Mouse (Mus musculus): ENCODE results near the gene Gab1. TPM values are rescaled to one million over a fixed set of nuclear protein-coding genes. Genes with fewer than 3 reads are reported as not detected.

Gene Gab1
- polyA plus RNA-seq, 1 experiment = 19.7 TPM

- H3K4me1 ChIP-seq (ENCODE audit: control insufficient read depth, insufficient read depth, low read length) = peaks cover 4% of the 10 kb centered on the region
- H3K4me3 ChIP-seq (ENCODE audit: insufficient read depth, low read length) = no peak overlapping the region
- H3K27ac ChIP-seq (ENCODE audit: insufficient read depth, low read depth, low read length) = no peak overlapping the region
- TF ChIP-seq CTCF (IDR thresholded peaks at IDR 0.05; ENCODE audit: low read depth, low read length) (no peak), POLR2A (IDR thresholded peaks at IDR 0.05; ENCODE audit: borderline replicate concordance, low read depth, low read length) (no peak)
These were observed 6.4 kb downstream of the Gab1 start for GRCm38 (mm10) chr8:80873723-80874427.

- Histone ChIP-seq H3K4me1 (ENCODE audit: control insufficient read depth, insufficient read depth, low read length) (peaks cover 2% of the 10 kb centered on the region; the same call in 1 of the 2 replicates), H3K27ac (ENCODE audit: insufficient read depth, low read depth, low read length) (no peak overlapping the region), H3K4me3 (ENCODE audit: insufficient read depth, low read length) (no peak overlapping the region)
- TF ChIP-seq POLR2A (IDR thresholded peaks at IDR 0.05; ENCODE audit: borderline replicate concordance, low read depth, low read length) (no peak), CTCF (IDR thresholded peaks at IDR 0.05; ENCODE audit: low read depth, low read length) (no peak)
These were observed 7.6 kb downstream of the Gab1 start for GRCm38 (mm10) chr8:80872688-80873087.

- Histone ChIP-seq H3K4me1 (ENCODE audit: control insufficient read depth, insufficient read depth, low read length) (peaks cover 3% of the 10 kb centered on the region; the same call in 1 of the 2 replicates), H3K4me3 (ENCODE audit: insufficient read depth, low read length) (no peak overlapping the region), H3K27ac (ENCODE audit: insufficient read depth, low read depth, low read length) (no peak overlapping the region)
- TF ChIP-seq CTCF (IDR thresholded peaks at IDR 0.05; ENCODE audit: low read depth, low read length) (no peak), POLR2A (IDR thresholded peaks at IDR 0.05; ENCODE audit: borderline replicate concordance, low read depth, low read length) (no peak)
These were observed 8.9 kb downstream of the Gab1 start for GRCm38 (mm10) chr8:80871400-80871799.

GRCm38 (mm10) chr8:80870535-80871204 lies 9.6 kb downstream of the Gab1 start:
- TF ChIP-seq POLR2A (IDR thresholded peaks at IDR 0.05; ENCODE audit: borderline replicate concordance, low read depth, low read length) = no peak
- no peak for TF ChIP-seq CTCF (IDR thresholded peaks at IDR 0.05; ENCODE audit: low read depth, low read length)
- H3K27ac ChIP-seq (ENCODE audit: insufficient read depth, low read depth, low read length) = no peak overlapping the region

GRCm38 (mm10) chr8:80869881-80870328 lies 10.4 kb downstream of the Gab1 start:
- Histone ChIP-seq H3K4me1 (ENCODE audit: control insufficient read depth, insufficient read depth, low read length) (peaks cover 8% of the 10 kb centered on the region), H3K27ac (ENCODE audit: insufficient read depth, low read depth, low read length) (no peak overlapping the region)
- TF ChIP-seq POLR2A (IDR thresholded peaks at IDR 0.05; ENCODE audit: borderline replicate concordance, low read depth, low read length) (no peak), CTCF (IDR thresholded peaks at IDR 0.05; ENCODE audit: low read depth, low read length) (no peak)

More at GRCm38 (mm10) chr8:80870535-80871204, 9.6 kb downstream of the Gab1 start:
- H3K4me3 ChIP-seq (ENCODE audit: insufficient read depth, low read length) = no peak overlapping the region
- peaks cover 8% of the 10 kb centered on the region for H3K4me1 ChIP-seq (ENCODE audit: control insufficient read depth, insufficient read depth, low read length)

GRCm38 (mm10) chr8:80868801-80869323 lies 11.5 kb downstream of the Gab1 start:
- Histone ChIP-seq H3K4me3 (ENCODE audit: insufficient read depth, low read length) (no peak overlapping the region), H3K27ac (ENCODE audit: insufficient read depth, low read depth, low read length) (no peak overlapping the region), H3K4me1 (ENCODE audit: control insufficient read depth, insufficient read depth, low read length) (peaks cover 7% of the 10 kb centered on the region)
- TF ChIP-seq CTCF (IDR thresholded peaks at IDR 0.05; ENCODE audit: low read depth, low read length) = no peak
- TF ChIP-seq POLR2A (IDR thresholded peaks at IDR 0.05; ENCODE audit: borderline replicate concordance, low read depth, low read length) = no peak

More at GRCm38 (mm10) chr8:80869881-80870328, 10.4 kb downstream of the Gab1 start:
- no peak overlapping the region for H3K4me3 ChIP-seq (ENCODE audit: insufficient read depth, low read length)

DNA sequence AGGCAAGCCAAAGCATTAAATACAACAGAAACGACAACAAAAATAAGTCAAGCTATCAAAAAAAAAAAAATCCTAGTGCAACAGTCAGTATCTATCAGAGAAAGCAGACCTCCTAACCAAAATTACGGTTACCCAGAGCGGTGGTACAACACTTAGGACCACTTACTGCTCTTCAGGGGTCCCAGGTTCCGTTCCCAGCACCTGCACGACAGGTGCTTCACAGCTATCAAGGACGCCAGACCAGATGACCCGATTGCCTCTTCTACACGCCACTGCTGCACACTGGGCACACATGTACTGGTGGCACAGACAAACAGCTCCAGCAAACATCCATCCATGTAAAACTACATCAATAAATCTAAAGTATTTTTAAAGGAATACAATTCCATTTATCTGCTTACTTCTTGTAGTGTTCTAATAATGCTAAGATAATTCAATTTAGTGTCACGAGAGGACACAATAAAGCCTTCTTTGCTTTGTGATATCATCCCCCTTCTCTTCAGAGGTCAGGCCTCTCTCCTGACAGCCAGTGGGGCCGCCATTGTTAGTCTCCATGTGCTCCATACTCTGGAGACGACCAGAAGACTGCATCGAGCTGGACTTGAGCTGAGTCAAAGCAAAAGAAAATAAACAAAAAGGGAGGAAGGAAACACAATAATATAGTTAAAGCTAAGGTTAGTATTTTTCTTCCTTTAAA lies 12.2 kb downstream of the Gab1 start:
- Histone ChIP-seq H3K27ac (ENCODE audit: insufficient read depth, low read depth, low read length) (no peak overlapping the region), H3K4me1 (ENCODE audit: control insufficient read depth, insufficient read depth, low read length) (peaks cover 7% of the 10 kb centered on the region), H3K4me3 (ENCODE audit: insufficient read depth, low read length) (no peak overlapping the region)
- no peak for TF ChIP-seq CTCF (IDR thresholded peaks at IDR 0.05; ENCODE audit: low read depth, low read length)
- TF ChIP-seq POLR2A (IDR thresholded peaks at IDR 0.05; ENCODE audit: borderline replicate concordance, low read depth, low read length) = no peak

DNA sequence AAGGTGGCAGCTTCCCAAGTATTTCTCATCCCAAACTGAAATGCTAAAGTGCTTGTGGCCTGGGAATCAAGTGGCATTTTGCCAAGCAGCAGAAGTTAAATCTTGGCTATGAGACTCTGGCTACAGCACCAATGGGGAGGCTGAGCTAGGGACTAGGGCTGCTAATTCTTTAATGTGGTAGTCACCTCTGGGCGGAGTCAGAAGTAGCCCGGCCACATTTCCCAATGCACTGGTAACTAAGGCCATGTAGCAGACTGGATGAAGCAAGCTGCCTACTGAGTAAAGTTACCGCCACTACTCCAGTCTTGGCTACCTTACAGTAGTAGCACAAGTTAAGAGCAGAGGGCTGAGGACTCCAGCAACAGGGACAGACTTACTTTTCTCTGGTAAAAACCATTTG lies 12.7 kb downstream of the Gab1 start:
- no peak overlapping the region for H3K27ac ChIP-seq (ENCODE audit: insufficient read depth, low read depth, low read length)
- H3K4me1 ChIP-seq (ENCODE audit: control insufficient read depth, insufficient read depth, low read length) = peaks cover 7% of the 10 kb centered on the region
- TF ChIP-seq CTCF (IDR thresholded peaks at IDR 0.05; ENCODE audit: low read depth, low read length) (no peak), POLR2A (IDR thresholded peaks at IDR 0.05; ENCODE audit: borderline replicate concordance, low read depth, low read length) (no peak)
- H3K4me3 ChIP-seq (ENCODE audit: insufficient read depth, low read length) = no peak overlapping the region

DNA sequence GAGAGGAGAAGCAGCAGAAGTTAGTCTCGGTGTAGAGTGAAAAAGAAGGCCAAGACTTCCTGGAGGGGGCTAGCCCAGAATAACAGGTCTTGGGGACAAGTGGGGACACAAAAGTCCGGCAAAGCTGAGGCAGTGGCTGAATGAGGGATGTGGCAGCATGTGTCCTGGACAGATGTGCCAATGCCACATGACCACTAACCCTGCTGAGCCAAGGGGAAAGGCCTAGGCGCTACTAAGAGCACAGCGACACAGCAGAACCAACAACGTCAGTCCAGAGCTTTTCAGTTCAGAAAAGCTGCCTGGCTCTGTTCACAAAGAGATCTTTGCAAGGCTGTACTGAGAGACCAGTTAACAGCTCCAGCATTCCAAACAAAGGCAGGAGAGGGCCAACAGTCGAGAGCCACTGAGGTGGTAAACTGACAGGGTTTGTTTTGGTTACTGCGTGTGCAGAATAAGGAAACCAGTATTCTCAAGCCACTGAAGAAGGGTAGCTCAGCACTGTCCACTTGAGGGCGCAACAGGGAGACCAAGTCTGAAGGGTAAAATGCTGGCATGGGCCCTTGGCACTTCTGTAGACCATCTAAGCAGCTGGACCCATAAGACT lies 15.0 kb downstream of the Gab1 start:
- TF ChIP-seq CTCF (IDR thresholded peaks at IDR 0.05; ENCODE audit: low read depth, low read length) (no peak), POLR2A (IDR thresholded peaks at IDR 0.05; ENCODE audit: borderline replicate concordance, low read depth, low read length) (no peak)
- H3K4me3 ChIP-seq (ENCODE audit: insufficient read depth, low read length) = no peak overlapping the region
- H3K4me1 ChIP-seq (ENCODE audit: control insufficient read depth, insufficient read depth, low read length) = peaks cover 8% of the 10 kb centered on the region
- H3K27ac ChIP-seq (ENCODE audit: insufficient read depth, low read depth, low read length) = no peak overlapping the region

Data from bone marrow macrophage, adult 2 months (primary cell).